Mouse (Mus musculus) kidney, adult 2 months (tissue): ENCODE results near the gene Susd4. TPM values are rescaled to one million over a fixed set of nuclear protein-coding genes. Genes with fewer than 3 reads are reported as not detected.

Source experiments
- DNase-seq: peaks from one replicate; pipeline ENCODE4 v3.0.0; 2021
- H3K27ac ChIP-seq: fragments of 200-500 bp; 2 replicates; pipeline ENCODE4 v1.5.1; 2012; ENCODE audit warnings: low read depth, low read length, control low read depth, inconsistent platforms; ENCODE audit not compliant: insufficient read depth
- H3K27me3 ChIP-seq: fragments of 200-500 bp; replicated peaks from 2 replicates; pipeline ENCODE4 v1.6.1; 2012; ENCODE audit warnings: mild to moderate bottlenecking, moderate library complexity, low read length, inconsistent platforms; ENCODE audit not compliant: control insufficient read depth, insufficient read depth
- H3K36me3 ChIP-seq: fragments of 200-500 bp; 2 replicates; pipeline ENCODE4 v1.6.1; 2012; ENCODE audit warnings: mild to moderate bottlenecking, moderate library complexity, low read length, inconsistent platforms; ENCODE audit not compliant: control insufficient read depth, insufficient read depth
- H3K4me1 ChIP-seq: fragments of 200-500 bp; 2 replicates; pipeline ENCODE4 v1.6.1; 2011; ENCODE audit warnings: low read length; ENCODE audit not compliant: control insufficient read depth, insufficient read depth
- H3K4me3 ChIP-seq: fragments of 200-500 bp; 2 replicates; pipeline ENCODE4 v1.5.1; 2011; ENCODE audit warnings: mild to moderate bottlenecking, low read depth, low read length, control low read depth; ENCODE audit not compliant: insufficient read depth
- CTCF ChIP-seq: fragments of 200-500 bp; conservative IDR thresholded peaks from 2 replicates; pipeline ENCODE4 v1.5.1; 2011; ENCODE audit warnings: low read depth, mild to moderate bottlenecking, control low read depth, low read length, moderate library complexity, mixed read lengths; ENCODE audit not compliant: insufficient read depth, insufficient read length
- POLR2A ChIP-seq: fragments of 200-500 bp; IDR thresholded peaks from one replicate; pipeline ENCODE4 v1.6.1; 2011; ENCODE audit warnings: low read depth, low read length, control low read depth
- WGBS: fragments of 180-500 bp; shearing (Covaris S2); methylation state at CpG from one replicate; pipeline ENCODE4 v1.1.7; 2018; 5-methylcytosine and 5-hydroxymethylcytosine counted together
- polyA plus RNA-seq: library from polyadenylated mRNA; depleted of rRNA; stranded (reverse); fragments of >200 nt; gene quantifications from 2 replicates; pipeline ENCODE4 v1.2.3, GENCODE M21; 2012

Susd4 gene
- polyA plus RNA-seq, 1 experiment, result 6.7 TPM

GRCm38 (mm10) chr1:182823723-182824421 lies 60.2 kb downstream of the Susd4 start:
- 71% methylated on average over 21 of the region's 21 CpGs for WGBS
- no peaks in the 10 kb centered on the region for H3K36me3 ChIP-seq
- TF ChIP-seq CTCF, result no peak
- no peak for TF ChIP-seq POLR2A
- H3K27me3 ChIP-seq, result no peaks in the 10 kb centered on the region
- no peak overlapping the region for H3K4me3 ChIP-seq
- no peak for DNase-seq
- no peaks in the 10 kb centered on the region for H3K4me1 ChIP-seq
- no peak overlapping the region for H3K27ac ChIP-seq

GRCm38 (mm10) chr1:182826557-182826956 lies 62.9 kb downstream of the Susd4 start:
- no peak overlapping the region for H3K27ac ChIP-seq
- WGBS, result 90% methylated on average over 3 of the region's 3 CpGs
- H3K36me3 ChIP-seq, result no peaks in the 10 kb centered on the region
- no peak overlapping the region for H3K4me3 ChIP-seq
- DNase-seq, result no peak
- no peaks in the 10 kb centered on the region for H3K4me1 ChIP-seq
- TF ChIP-seq POLR2A, result no peak
- no peaks in the 10 kb centered on the region for H3K27me3 ChIP-seq

GRCm38 (mm10) chr1:182838061-182838460 lies 74.4 kb downstream of the Susd4 start:
- WGBS, result 46% methylated on average over 6 of the region's 6 CpGs

GRCm38 (mm10) chr1:182839332-182839929 lies 75.8 kb downstream of the Susd4 start:
- DNase-seq, result no peak

More at GRCm38 (mm10) chr1:182838061-182838460, 74.4 kb downstream of the Susd4 start:
- Histone ChIP-seq H3K4me3 (no peak overlapping the region), H3K27ac (no peak overlapping the region), H3K27me3 (no peaks in the 10 kb centered on the region), H3K4me1 (no peaks in the 10 kb centered on the region), H3K36me3 (no peaks in the 10 kb centered on the region)
- TF ChIP-seq POLR2A (no peak), CTCF (no peak)
- DNase-seq, result no peak

GRCm38 (mm10) chr1:182840011-182840410 lies 76.4 kb downstream of the Susd4 start:
- no peak for DNase-seq
- no peak overlapping the region for H3K4me3 ChIP-seq
- TF ChIP-seq CTCF (no peak), POLR2A (no peak)

More at GRCm38 (mm10) chr1:182839332-182839929, 75.8 kb downstream of the Susd4 start:
- WGBS, result 75% methylated on average over 4 of the region's 4 CpGs
- no peaks in the 10 kb centered on the region for H3K27me3 ChIP-seq
- H3K4me3 ChIP-seq, result no peak overlapping the region
- H3K27ac ChIP-seq, result no peak overlapping the region
- no peaks in the 10 kb centered on the region for H3K36me3 ChIP-seq
- TF ChIP-seq POLR2A (no peak), CTCF (no peak)
- H3K4me1 ChIP-seq, result no peaks in the 10 kb centered on the region

GRCm38 (mm10) chr1:182840606-182841005 lies 76.9 kb downstream of the Susd4 start:
- H3K4me1 ChIP-seq, result no peaks in the 10 kb centered on the region
- no peak overlapping the region for H3K4me3 ChIP-seq
- no peaks in the 10 kb centered on the region for H3K36me3 ChIP-seq
- TF ChIP-seq POLR2A (no peak), CTCF (no peak)
- 87% methylated on average over 6 of the region's 6 CpGs for WGBS
- H3K27me3 ChIP-seq, result no peaks in the 10 kb centered on the region
- DNase-seq, result no peak
- no peak overlapping the region for H3K27ac ChIP-seq

More at GRCm38 (mm10) chr1:182840011-182840410, 76.4 kb downstream of the Susd4 start:
- Histone ChIP-seq H3K4me1 (no peaks in the 10 kb centered on the region), H3K27me3 (no peaks in the 10 kb centered on the region), H3K27ac (no peak overlapping the region), H3K36me3 (no peaks in the 10 kb centered on the region)
- WGBS, result 63% methylated on average over 6 of the region's 6 CpGs

- no peaks in the 10 kb centered on the region for H3K27me3 ChIP-seq
- no peaks in the 10 kb centered on the region for H3K4me1 ChIP-seq
- H3K27ac ChIP-seq, result no peak overlapping the region
- DNase-seq, result no peak
- 62% methylated on average over 12 of the region's 12 CpGs for WGBS
- TF ChIP-seq CTCF (no peak), POLR2A (no peak)
- no peak overlapping the region for H3K4me3 ChIP-seq
- H3K36me3 ChIP-seq, result no peaks in the 10 kb centered on the region
Observed at GRCm38 (mm10) chr1:182849556-182849955, 85.9 kb downstream of the Susd4 start.
